Mouse (Mus musculus) liver, embryonic 16.5 days (tissue): ENCODE results near the gene Grk3. TPM values are rescaled to one million over a fixed set of nuclear protein-coding genes. Genes with fewer than 3 reads are reported as not detected.

Experiments
- ATAC-seq: fragments of 200-750 bp; cut with Nextera tagmentation; 2 replicates; pipeline ENCODE4 v1.8.0; 2017; ENCODE audit warnings: low read depth, mild to moderate bottlenecking, moderate number of reproducible peaks, moderate library complexity
- H3K27ac ChIP-seq: fragments of 300-500 bp; sonication (generic); 2 replicates; pipeline ENCODE4 v1.5.1; 2014; ENCODE audit warnings: mild to moderate bottlenecking, low read length
- H3K27me3 ChIP-seq: fragments of 300-500 bp; sonication (generic); 2 replicates; pipeline ENCODE4 v1.6.1; 2014; ENCODE audit warnings: low read depth, low read length, mixed read lengths; ENCODE audit not compliant: control insufficient read depth, insufficient read depth
- H3K36me3 ChIP-seq: fragments of 300-500 bp; sonication (generic); 2 replicates; pipeline ENCODE4 v1.6.1; 2014; ENCODE audit warnings: mild to moderate bottlenecking; ENCODE audit not compliant: control insufficient read depth, insufficient read depth
- H3K4me1 ChIP-seq: fragments of 300-500 bp; sonication (generic); 2 replicates; pipeline ENCODE4 v1.6.1; 2014; ENCODE audit warnings: low read depth, low read length, mixed read lengths; ENCODE audit not compliant: control insufficient read depth
- H3K4me2 ChIP-seq: fragments of 300-500 bp; sonication (generic); 2 replicates; pipeline ENCODE4 v1.6.1; 2014; ENCODE audit warnings: low read depth, low read length, mixed read lengths
- H3K4me3 ChIP-seq: fragments of 300-500 bp; sonication (generic); 2 replicates; pipeline ENCODE4 v1.5.1; 2014; ENCODE audit warnings: low read depth, mild to moderate bottlenecking, low read length
- H3K9ac ChIP-seq: fragments of 300-500 bp; sonication (generic); 2 replicates; pipeline ENCODE4 v1.6.1; 2014; ENCODE audit warnings: low read depth, low read length
- H3K9me3 ChIP-seq: fragments of 300-500 bp; sonication (generic); replicated peaks from 2 replicates; pipeline ENCODE4 v1.6.1; 2016; ENCODE audit warnings: low read length; ENCODE audit not compliant: control insufficient read depth
- WGBS: fragments of 180-500 bp; shearing (Covaris S2); extraction: QIAGEN DNeasy Blood & Tissue Kit; methylation state at CpG from one replicate; pipeline ENCODE4 v1.1.7; 2014; ENCODE audit not compliant: insufficient replicate concordance; 5-methylcytosine and 5-hydroxymethylcytosine counted together
- polyA plus RNA-seq: library from polyadenylated mRNA; unstranded; fragments of >200 nt; fragmentation: Nextera tagmentation; extraction: Ambion mirVana; gene quantifications from 2 replicates; pipeline ENCODE4 v1.2.1, GENCODE M21; 2015

The Grk3 gene
- polyA plus RNA-seq, 1 experiment from 2014 or later = 3.4 TPM

DNA sequence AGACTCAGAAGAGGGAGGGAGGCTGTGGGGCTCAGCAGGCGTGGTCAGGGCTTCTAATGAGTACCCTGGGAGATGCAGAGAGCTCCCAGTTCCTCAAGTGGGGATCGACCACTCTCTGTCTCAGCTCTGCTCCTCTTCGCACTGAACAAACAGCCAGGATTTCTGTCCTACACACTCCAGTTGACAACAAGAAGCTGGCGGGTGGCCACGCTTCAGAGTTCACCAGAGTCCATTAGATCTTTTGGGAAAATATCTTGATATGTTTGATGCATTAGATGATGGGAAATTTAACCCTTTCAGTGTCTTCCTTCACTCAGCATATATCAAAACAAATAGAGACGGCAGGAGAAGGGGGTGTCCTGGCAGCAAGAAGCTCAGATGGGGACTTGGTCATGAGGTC is 53.4 kb downstream of the Grk3 start:
- Histone ChIP-seq H3K27ac (no peak overlapping the region), H3K9me3 (no peaks in the 10 kb centered on the region), H3K9ac (no peak overlapping the region), H3K4me1 (no peaks in the 10 kb centered on the region; the same call in 1 of the 2 replicates), H3K4me3 (no peak overlapping the region), H3K4me2 (no peak overlapping the region), H3K27me3 (no peaks in the 10 kb centered on the region), H3K36me3 (no peaks in the 10 kb centered on the region)
- ATAC-seq = no peak
- 69% methylated on average over 6 of the region's 6 CpGs for WGBS

DNA sequence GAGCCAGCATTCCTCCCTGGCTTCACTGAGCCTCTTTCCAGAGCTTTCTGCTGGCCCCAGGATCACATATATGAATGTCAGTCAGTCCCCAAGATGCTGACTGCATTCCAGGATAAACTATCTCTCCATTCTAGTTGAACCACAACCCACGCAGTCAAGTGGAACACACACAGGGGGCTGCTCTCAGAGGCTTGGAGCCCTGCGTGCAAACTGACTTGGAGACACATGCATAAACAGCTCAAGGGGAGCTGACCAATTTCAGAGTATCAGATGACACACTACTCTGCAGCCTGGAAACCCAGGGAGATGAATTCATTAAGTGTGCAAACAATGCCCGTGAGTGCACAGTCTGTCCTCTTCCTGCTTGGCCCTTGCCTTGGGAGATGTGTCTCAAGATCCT is 54.7 kb downstream of the Grk3 start:
- Histone ChIP-seq H3K4me3 (no peak overlapping the region), H3K4me1 (no peaks in the 10 kb centered on the region; the same call in 1 of the 2 replicates), H3K4me2 (no peak overlapping the region), H3K27ac (no peak overlapping the region), H3K9ac (no peak overlapping the region), H3K27me3 (no peaks in the 10 kb centered on the region), H3K9me3 (no peaks in the 10 kb centered on the region), H3K36me3 (no peaks in the 10 kb centered on the region)
- no peak for ATAC-seq
- WGBS = 37% methylated on average over 3 of the region's 3 CpGs

- Histone ChIP-seq H3K36me3 (no peaks in the 10 kb centered on the region), H3K9me3 (no peaks in the 10 kb centered on the region), H3K27ac (no peak overlapping the region), H3K4me1 (no peaks in the 10 kb centered on the region; the same call in 1 of the 2 replicates), H3K9ac (no peak overlapping the region), H3K4me2 (no peak overlapping the region), H3K27me3 (no peaks in the 10 kb centered on the region), H3K4me3 (no peak overlapping the region)
- ATAC-seq = peak; percentile 80
- WGBS = 58% methylated on average over 5 of the region's 5 CpGs
These were observed 57.3 kb downstream of the Grk3 start for GRCm38 (mm10) chr5:112958293-112958692.

DNA sequence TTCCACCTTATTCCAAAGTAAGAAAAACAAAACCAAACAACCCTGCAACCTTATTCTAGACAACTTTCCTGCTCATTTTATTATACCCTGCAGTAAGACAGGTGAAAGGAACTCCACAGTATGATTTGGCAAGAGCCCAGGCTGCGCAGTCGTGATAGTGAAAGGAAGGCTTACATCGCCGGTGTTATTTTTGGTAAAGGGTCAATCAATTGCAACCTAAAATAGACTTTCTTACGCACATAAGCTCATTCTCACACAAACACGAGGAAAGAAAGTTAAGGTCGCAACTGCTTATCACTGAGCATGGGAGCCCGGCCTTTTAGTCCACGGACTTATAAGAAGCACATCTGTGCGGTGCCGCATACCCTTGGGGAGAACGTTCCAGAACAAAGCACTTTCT is 58.8 kb downstream of the Grk3 start:
- no peaks in the 10 kb centered on the region for H3K36me3 ChIP-seq
- no peaks in the 10 kb centered on the region; the same call in 1 of the 2 replicates for H3K4me1 ChIP-seq
- H3K4me3 ChIP-seq = no peak overlapping the region
- no peak overlapping the region for H3K9ac ChIP-seq
- H3K27me3 ChIP-seq = no peaks in the 10 kb centered on the region
- no peak overlapping the region for H3K4me2 ChIP-seq
- no peaks in the 10 kb centered on the region for H3K9me3 ChIP-seq
- ATAC-seq = no peak
- 67% methylated on average over 12 of the region's 12 CpGs for WGBS
- H3K27ac ChIP-seq = peak overlapping the region; percentile 14

- no peaks in the 10 kb centered on the region for H3K36me3 ChIP-seq
- H3K9me3 ChIP-seq = no peaks in the 10 kb centered on the region
- peak overlapping the region; percentile 14; the same call in 1 of the 2 replicates for H3K27ac ChIP-seq
- no peaks in the 10 kb centered on the region for H3K27me3 ChIP-seq
- H3K4me2 ChIP-seq = no peak overlapping the region
- 63% methylated on average over 8 of the region's 8 CpGs for WGBS
- ATAC-seq = peak; percentile 52
- no peaks in the 10 kb centered on the region; the same call in 1 of the 2 replicates for H3K4me1 ChIP-seq
- no peak overlapping the region for H3K4me3 ChIP-seq
- no peak overlapping the region for H3K9ac ChIP-seq
These were observed 59.2 kb downstream of the Grk3 start for GRCm38 (mm10) chr5:112956368-112956767.

DNA sequence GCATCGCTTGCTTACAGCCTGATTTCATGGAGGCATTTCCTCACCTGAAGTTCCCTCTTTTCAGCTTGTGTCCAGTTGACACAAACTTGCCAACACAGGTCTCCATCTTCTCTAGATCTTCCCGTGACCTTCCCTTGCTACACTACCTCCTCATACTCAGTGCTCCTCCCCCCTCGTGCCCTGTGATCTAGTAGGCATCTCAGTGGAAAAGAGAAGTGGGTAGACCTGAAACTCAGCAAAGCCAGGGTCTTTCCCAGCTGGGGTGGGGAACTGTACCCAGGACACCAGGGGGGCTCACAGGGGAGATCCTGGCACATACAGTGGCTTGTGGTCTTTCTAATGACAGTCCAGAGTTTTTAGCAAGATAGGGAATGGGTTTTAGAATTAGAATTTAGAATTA is 64.7 kb downstream of the Grk3 start:
- no peaks in the 10 kb centered on the region for H3K27me3 ChIP-seq
- no peaks in the 10 kb centered on the region for H3K4me1 ChIP-seq
- H3K9ac ChIP-seq = no peak overlapping the region
- ATAC-seq = no peak
- H3K27ac ChIP-seq = no peak overlapping the region
- H3K4me3 ChIP-seq = no peak overlapping the region
- 61% methylated on average over 3 of the region's 3 CpGs for WGBS
- no peak overlapping the region for H3K4me2 ChIP-seq
- no peaks in the 10 kb centered on the region for H3K9me3 ChIP-seq
- H3K36me3 ChIP-seq = no peaks in the 10 kb centered on the region

GRCm38 (mm10) chr5:112945925-112946324 is 69.7 kb downstream of the Grk3 start:
- H3K4me2 ChIP-seq = no peak overlapping the region
- no peaks in the 10 kb centered on the region for H3K9me3 ChIP-seq
- ATAC-seq = no peak
- 64% methylated on average over 7 of the region's 7 CpGs for WGBS
- H3K27me3 ChIP-seq = no peaks in the 10 kb centered on the region
- peaks cover 3% of the 10 kb centered on the region for H3K36me3 ChIP-seq
- no peak overlapping the region for H3K27ac ChIP-seq
- H3K9ac ChIP-seq = no peak overlapping the region
- H3K4me1 ChIP-seq = no peaks in the 10 kb centered on the region
- no peak overlapping the region for H3K4me3 ChIP-seq

DNA sequence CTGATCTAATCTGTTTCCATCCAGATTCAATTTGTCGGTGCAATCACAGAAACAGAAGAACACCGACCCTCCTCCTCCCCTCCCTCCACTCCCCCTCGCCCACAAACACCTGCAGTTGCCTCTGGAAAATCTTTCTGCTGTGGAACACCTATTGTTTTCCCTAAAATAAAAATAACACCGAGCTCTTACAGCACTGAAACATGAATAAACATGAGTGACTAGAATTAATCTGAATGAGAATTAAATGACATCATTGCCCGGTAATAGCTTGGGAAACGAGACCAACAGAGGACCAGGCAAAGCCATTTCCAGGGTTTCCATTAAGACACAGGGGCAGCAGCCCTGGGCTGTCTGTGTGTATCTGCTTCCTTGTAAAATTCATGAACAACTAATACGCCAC is 73.3 kb downstream of the Grk3 start:
- ATAC-seq = no peak
- WGBS = 64% methylated on average over 7 of the region's 7 CpGs

DNA sequence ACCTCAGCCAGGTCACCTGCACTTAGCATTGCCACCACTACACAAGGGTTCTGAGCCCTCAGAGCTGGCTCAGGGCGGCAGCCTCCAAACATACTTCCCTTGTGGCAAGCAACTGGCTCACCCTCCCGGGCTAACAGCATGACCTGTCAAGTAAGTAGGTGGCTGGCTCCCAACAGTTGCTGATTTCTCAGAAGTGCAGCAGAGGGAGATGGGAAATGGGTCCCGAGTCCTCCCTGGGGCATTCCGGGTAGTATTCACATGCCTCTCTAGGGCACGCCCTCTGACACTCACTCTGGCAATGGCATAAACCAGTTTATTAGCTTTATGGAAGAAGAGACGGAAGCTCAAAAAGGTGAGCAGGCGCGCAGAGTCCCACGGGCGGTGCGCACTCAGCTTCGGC is 74.6 kb downstream of the Grk3 start:
- Histone ChIP-seq H3K9ac (no peak overlapping the region), H3K36me3 (peaks cover 3% of the 10 kb centered on the region), H3K27ac (no peak overlapping the region), H3K27me3 (no peaks in the 10 kb centered on the region), H3K4me2 (no peak overlapping the region), H3K4me3 (no peak overlapping the region), H3K9me3 (no peaks in the 10 kb centered on the region), H3K4me1 (no peaks in the 10 kb centered on the region)
- ATAC-seq = no peak
- WGBS = 80% methylated on average over 12 of the region's 12 CpGs

More for the DNA sequence above, 73.3 kb downstream of the Grk3 start:
- Histone ChIP-seq H3K4me3 (no peak overlapping the region), H3K4me2 (no peak overlapping the region), H3K36me3 (peaks cover 3% of the 10 kb centered on the region), H3K27me3 (no peaks in the 10 kb centered on the region), H3K4me1 (no peaks in the 10 kb centered on the region), H3K9me3 (no peaks in the 10 kb centered on the region), H3K9ac (no peak overlapping the region), H3K27ac (no peak overlapping the region)
